Mouse (Mus musculus): ENCODE data around the gene Reps1.

DNA sequence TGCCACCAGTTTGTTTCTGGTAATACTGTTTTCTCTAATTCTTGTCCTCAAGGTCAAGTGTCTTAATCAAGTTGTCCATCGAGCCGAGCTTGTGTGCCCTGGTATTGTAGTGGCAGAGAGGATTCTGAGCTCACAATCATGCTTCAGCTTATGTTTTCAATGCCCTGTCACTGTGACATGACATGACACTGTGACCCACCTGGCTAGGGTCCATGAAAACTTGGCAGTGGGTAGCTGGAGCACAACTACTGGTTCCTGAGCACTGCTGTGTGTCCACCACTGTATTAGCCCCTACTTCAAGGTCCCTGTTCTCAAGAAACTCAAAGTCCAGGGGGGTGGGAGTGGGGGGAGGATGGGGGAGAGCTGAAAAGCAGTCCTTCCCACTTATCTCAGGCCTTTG is 85.7 kb downstream of the Reps1 start:
- TF ChIP-seq POLR2A (IDR thresholded peaks at IDR 0.05; ENCODE audit: insufficient read depth, low read length), result no peak
- no peak for TF ChIP-seq EP300 (IDR thresholded peaks at IDR 0.05; ENCODE audit: insufficient read depth, low read depth, low read length)

All from ES-Bruce4 (cell line).